Mouse (Mus musculus) ES-Bruce4 (cell line): Measurements from ENCODE around the gene G3bp1. TPM values are rescaled to one million over a fixed set of nuclear protein-coding genes. Genes with fewer than 3 reads are reported as not detected.

Experiments used
- H3K27ac ChIP-seq: 2 replicates; pipeline ENCODE4 v1.5.1; 2012; ENCODE audit warnings: low read length, inconsistent platforms; ENCODE audit not compliant: insufficient read depth
- H3K27me3 ChIP-seq: 2 replicates; pipeline ENCODE4 v1.6.1; 2012; ENCODE audit warnings: mild to moderate bottlenecking, low read length, inconsistent platforms; ENCODE audit not compliant: control insufficient read depth, poor library complexity, insufficient read depth, severe bottlenecking
- H3K36me3 ChIP-seq: 2 replicates; pipeline ENCODE4 v1.6.1; 2012; ENCODE audit warnings: inconsistent platforms, mild to moderate bottlenecking, low read length, moderate library complexity; ENCODE audit not compliant: control insufficient read depth, poor library complexity, insufficient read depth, severe bottlenecking
- H3K4me1 ChIP-seq: one replicate; pipeline ENCODE4 v1.8.1; 2011; ENCODE audit warnings: low read length; ENCODE audit not compliant: control insufficient read depth, insufficient read depth
- H3K4me3 ChIP-seq: 2 replicates; pipeline ENCODE4 v1.5.1; 2011; ENCODE audit warnings: low read depth, mild to moderate bottlenecking, low read length
- H3K9ac ChIP-seq: 2 replicates; pipeline ENCODE4 v1.6.1; 2012; ENCODE audit warnings: low read depth, mild to moderate bottlenecking, inconsistent platforms; ENCODE audit not compliant: poor library complexity, severe bottlenecking
- H3K9me3 ChIP-seq: replicated peaks from 2 replicates; pipeline ENCODE4 v1.6.1; 2012; ENCODE audit warnings: mild to moderate bottlenecking, low read length, inconsistent platforms; ENCODE audit not compliant: control insufficient read depth, poor library complexity, insufficient read depth, severe bottlenecking
- CTCF ChIP-seq: IDR thresholded peaks from one replicate; pipeline ENCODE4 v1.8.1; 2011; ENCODE audit warnings: low read depth, low read length
- EP300 ChIP-seq: IDR thresholded peaks from 2 replicates; pipeline ENCODE4 v1.6.1; 2011; ENCODE audit warnings: low read depth, low read length; ENCODE audit not compliant: insufficient read depth
- POLR2A ChIP-seq: IDR thresholded peaks from one replicate; pipeline ENCODE4 v1.8.1; 2011; ENCODE audit warnings: low read length; ENCODE audit not compliant: insufficient read depth
- polyA plus RNA-seq: library from polyadenylated mRNA; stranded (reverse); fragments of >200 nt; gene quantifications from 2 replicates; pipeline ENCODE4 v1.2.4, GENCODE M21; 2011; ENCODE audit warnings: low read depth; ENCODE audit not compliant: missing spikeins, insufficient read depth, insufficient read length

G3bp1 gene
- polyA plus RNA-seq, 1 experiment: 147 TPM

- Histone ChIP-seq H3K27me3 (no peaks in the 10 kb centered on the region), H3K4me1 (no peaks in the 10 kb centered on the region), H3K4me3 (no peak overlapping the region), H3K9ac (no peak overlapping the region), H3K27ac (no peak overlapping the region), H3K9me3 (peaks cover 4% of the 10 kb centered on the region; the same call in 1 of the 2 replicates), H3K36me3 (no peaks in the 10 kb centered on the region)
- no peak for TF ChIP-seq CTCF
- TF ChIP-seq EP300: no peak
- TF ChIP-seq POLR2A: no peak
Observed at GRCm38 (mm10) chr11:55542671-55543070, 73.2 kb downstream of the G3bp1 start.

GRCm38 (mm10) chr11:55545690-55546089 lies 76.2 kb downstream of the G3bp1 start:
- H3K27ac ChIP-seq: no peak overlapping the region
- no peaks in the 10 kb centered on the region for H3K36me3 ChIP-seq
- no peak overlapping the region for H3K9ac ChIP-seq
- H3K9me3 ChIP-seq: peaks cover 4% of the 10 kb centered on the region; the same call in 1 of the 2 replicates
- H3K4me3 ChIP-seq: no peak overlapping the region
- no peaks in the 10 kb centered on the region for H3K4me1 ChIP-seq
- TF ChIP-seq POLR2A: no peak
- TF ChIP-seq CTCF: no peak
- TF ChIP-seq EP300: no peak
- H3K27me3 ChIP-seq: no peaks in the 10 kb centered on the region

Other genes starting within 250 kb of the G3bp1 start
- 0.90 and 1.0 TPM in 2 replicates for gene Fat2, start 133.1 kb upstream of the G3bp1 start, polyA plus RNA-seq
- 344 and 354 TPM in 2 replicates for gene Sparc, start 46.5 kb upstream of the G3bp1 start, polyA plus RNA-seq
- 120 and 142 TPM in 2 replicates for gene Atox1, start 8.4 kb upstream of the G3bp1 start, polyA plus RNA-seq
- gene Glra1, start 138.5 kb downstream of the G3bp1 start, polyA plus RNA-seq: not detected in 2 replicates